Mouse (Mus musculus) leukemia stem cell, adult 10-12 weeks (primary cell): ENCODE data around the gene Swap70. TPM values are rescaled to one million over a fixed set of nuclear protein-coding genes. Genes with fewer than 3 reads are reported as not detected.

ENCODE experiments used
- polyA plus RNA-seq: library from polyadenylated mRNA; stranded (reverse); fragments of >175 nt; gene quantifications from 2 replicates; pipeline ENCODE4 v1.2.3, GENCODE M21; 2012; ENCODE audit warnings: low replicate concordance

The Swap70 gene
- polyA plus RNA-seq, result 18.1 and 20.0 TPM in 2 replicates

GRCm38 (mm10) chr7:110221586-110222481, at the start of gene Swap70:
Gene Swap70 (plus strand): TSS chr7:110221711.

Other genes starting within 250 kb of the Swap70 start
- 15.7 and 27.1 TPM in 2 replicates for gene Tmem41b, start 234.8 kb upstream of the Swap70 start, polyA plus RNA-seq
- 123 and 251 TPM in 2 replicates for gene Ipo7, start 203.4 kb upstream of the Swap70 start, polyA plus RNA-seq
- gene Zfp143, start 160.5 kb upstream of the Swap70 start, polyA plus RNA-seq, result 1.9 and 2.1 TPM in 2 replicates
- gene Wee1, start 99.7 kb upstream of the Swap70 start, polyA plus RNA-seq, result 18.6 and 29.2 TPM in 2 replicates